Mouse (Mus musculus) adrenal gland, postnatal 4 days (tissue): Measurements from ENCODE around the gene Tspyl3. TPM values are rescaled to one million over a fixed set of nuclear protein-coding genes. Genes with fewer than 3 reads are reported as not detected.

ENCODE experiments used
- DNase-seq, 2 experiments: peaks; one replicate each; pipeline ENCODE4 v3.0.0; 2021 to 2022; ENCODE audit warnings: low spot score in 2 of 2, mixed read lengths in 2 of 2
- total RNA-seq, 2 experiments: library from RNA; stranded (reverse); gene quantifications; 2 replicates each; pipeline ENCODE4 v1.2.3; 2021

Tspyl3 gene
- total RNA-seq, 2 experiments from 2014 or later = 8.6 to 8.8 TPM

GRCm38 (mm10) chr2:153177188-153177587 lies 48.1 kb downstream of the Tspyl3 start:
- DNase-seq = no peak

GRCm38 (mm10) chr2:153175995-153176570 lies 49.2 kb downstream of the Tspyl3 start:
- no peak for DNase-seq

Other genes with a start within 250 kb of the Tspyl3 start
- 100 to 1,000 TPM in 1 of 2 experiments, 10 to 100 TPM in 1; 93.8 to 103 TPM for gene Pdrg1, start 210.0 kb downstream of the Tspyl3 start, total RNA-seq
- gene Xkr7, start 193.6 kb downstream of the Tspyl3 start, total RNA-seq = 1 to 10 TPM; 3.0 to 3.2 TPM
- 10 to 100 TPM; 20.7 to 22.8 TPM for gene Ccm2l, start 159.5 kb downstream of the Tspyl3 start, total RNA-seq
- gene Hck, start 117.0 kb downstream of the Tspyl3 start, total RNA-seq = 1 to 10 TPM; 3.9 to 4.3 TPM
- gene Tm9sf4, start 64.1 kb downstream of the Tspyl3 start, total RNA-seq = 100 to 1,000 TPM; 101 to 106 TPM
- 10 to 100 TPM; 19.1 to 20.3 TPM for gene Plagl2, start 16.0 kb upstream of the Tspyl3 start, total RNA-seq
- 10 to 100 TPM; 47.3 to 48.8 TPM for gene Pofut1, start 16.1 kb upstream of the Tspyl3 start, total RNA-seq
- 10 to 100 TPM; 28.0 to 29.2 TPM for gene Kif3b, start 66.0 kb upstream of the Tspyl3 start, total RNA-seq
- gene Asxl1, start 120.4 kb upstream of the Tspyl3 start, total RNA-seq = 10 to 100 TPM; 51.3 to 53.2 TPM